Mouse (Mus musculus) kidney, adult 10 weeks (tissue): ENCODE results near the gene Vmn1r61. TPM values are rescaled to one million over a fixed set of nuclear protein-coding genes. Genes with fewer than 3 reads are reported as not detected.

Experiments used
- polyA plus RNA-seq: library from polyadenylated mRNA; stranded (reverse); fragments of 350-450 nt; fragmentation: Illumina TruSeq; extraction: RNeasy Lipid Tissue Mini Kit (QIAGEN cat#74804); gene quantifications from one replicate; pipeline ENCODE4 v1.2.3, GENCODE M21; 2014; ENCODE audit warnings: low read depth, low replicate concordance

Vmn1r61 gene
- not detected for polyA plus RNA-seq

GRCm38 (mm10) chr7:5613195-5613594, at the start of gene Vmn1r61:
Vmn1r61 (minus strand) TSS chr7:5613295.

Other genes with a start within 250 kb of the Vmn1r61 start
- gene Vmn1r58, start 199.9 kb downstream of the Vmn1r61 start, polyA plus RNA-seq = not detected
- not detected for gene Vmn1r59, start 156.5 kb downstream of the Vmn1r61 start, polyA plus RNA-seq
- not detected for gene Vmn2r28, start 119.3 kb downstream of the Vmn1r61 start, polyA plus RNA-seq
- not detected for gene Vmn1r60, start 66.0 kb downstream of the Vmn1r61 start, polyA plus RNA-seq
- gene Vmn1r62, start 60.3 kb upstream of the Vmn1r61 start, polyA plus RNA-seq = not detected
- not detected for gene Vmn1r63, start 192.2 kb upstream of the Vmn1r61 start, polyA plus RNA-seq